Mouse (Mus musculus) spleen, adult 2 months (tissue): Measurements from ENCODE around the gene Sh3bp5. TPM values are rescaled to one million over a fixed set of nuclear protein-coding genes. Genes with fewer than 3 reads are reported as not detected.

Experiments used
- DNase-seq, 2 experiments: peaks; one replicate each; pipeline versions ENCODE4 v3.0.0 to v3.0.0-alpha.2; 2012 to 2021; ENCODE audit warnings: low spot score in 2 of 2, low read depth in 1 of 2
- H3K27ac ChIP-seq: fragments of 200-500 bp; 2 replicates; pipeline ENCODE4 v1.5.1; 2012; ENCODE audit warnings: low read length, inconsistent platforms; ENCODE audit not compliant: insufficient read depth
- H3K27me3 ChIP-seq: fragments of 200-500 bp; 2 replicates; pipeline ENCODE4 v1.6.1; 2012; ENCODE audit warnings: mild to moderate bottlenecking, moderate library complexity, low read length, inconsistent platforms; ENCODE audit not compliant: control insufficient read depth, insufficient read depth
- H3K36me3 ChIP-seq: fragments of 200-500 bp; 2 replicates; pipeline ENCODE4 v1.6.1; 2012; ENCODE audit warnings: mild to moderate bottlenecking, low read length, inconsistent platforms; ENCODE audit not compliant: control insufficient read depth, insufficient read depth
- H3K4me1 ChIP-seq: fragments of 200-500 bp; 2 replicates; pipeline ENCODE4 v1.6.1; 2011; ENCODE audit warnings: inconsistent platforms; ENCODE audit not compliant: control insufficient read depth, insufficient read depth, insufficient read length
- H3K4me3 ChIP-seq: fragments of 200-500 bp; 2 replicates; pipeline ENCODE4 v1.5.1; 2011; ENCODE audit warnings: mild to moderate bottlenecking, inconsistent platforms; ENCODE audit not compliant: insufficient read depth, insufficient read length; ENCODE audit errors: extremely low read depth
- CTCF ChIP-seq: fragments of 200-500 bp; IDR thresholded peaks from 2 replicates; pipeline ENCODE4 v1.5.1; 2011; ENCODE audit warnings: mild to moderate bottlenecking, inconsistent platforms; ENCODE audit not compliant: insufficient read depth, insufficient read length, insufficient replicate concordance; ENCODE audit errors: extremely low read depth
- POLR2A ChIP-seq: fragments of 200-500 bp; IDR thresholded peaks from 2 replicates; pipeline ENCODE4 v1.6.1; 2011; ENCODE audit warnings: low read depth, low read length, inconsistent platforms
- whole genome bisulfite sequencing: fragments of 180-500 bp; shearing (Covaris S2); methylation state at CpG from one replicate; pipeline ENCODE4 v1.1.7; 2018; 5-methylcytosine and 5-hydroxymethylcytosine counted together
- polyA plus RNA-seq: library from polyadenylated mRNA; depleted of rRNA; stranded (reverse); fragments of >200 nt; gene quantifications from 2 replicates; pipeline ENCODE4 v1.2.3, GENCODE M21; 2012

Sh3bp5 gene
- polyA plus RNA-seq, 1 experiment, result 36.0 TPM

GRCm38 (mm10) chr14:31403556-31403955 lies 32.3 kb downstream of the Sh3bp5 start:
- TF ChIP-seq CTCF, result no peak
- no peak for DNase-seq
- H3K27me3 ChIP-seq, result no peaks in the 10 kb centered on the region
- H3K36me3 ChIP-seq, result peaks cover 23% of the 10 kb centered on the region
- no peak overlapping the region for H3K27ac ChIP-seq
- WGBS, result 90% methylated on average over 9 of the region's 9 CpGs
- H3K4me3 ChIP-seq, result no peak overlapping the region
- H3K4me1 ChIP-seq, result peaks cover 41% of the 10 kb centered on the region; the same call in 1 of the 2 replicates

GRCm38 (mm10) chr14:31402693-31403092 lies 33.2 kb downstream of the Sh3bp5 start:
- Histone ChIP-seq H3K4me1 (peaks cover 33% of the 10 kb centered on the region; the same call in 1 of the 2 replicates), H3K27me3 (no peaks in the 10 kb centered on the region), H3K4me3 (no peak overlapping the region), H3K36me3 (peaks cover 24% of the 10 kb centered on the region), H3K27ac (peak overlapping the region; percentile 75)
- 21% methylated on average over 5 of the region's 5 CpGs for WGBS
- no peak for DNase-seq
- TF ChIP-seq POLR2A, result no peak
- TF ChIP-seq CTCF, result no peak

- Histone ChIP-seq H3K4me3 (no peak overlapping the region), H3K27me3 (no peaks in the 10 kb centered on the region), H3K27ac (peak overlapping the region; percentile 75), H3K36me3 (peaks cover 24% of the 10 kb centered on the region), H3K4me1 (peaks cover 28% of the 10 kb centered on the region; the same call in 1 of the 2 replicates)
- DNase-seq, result no peak
- TF ChIP-seq CTCF (no peak), POLR2A (no peak)
- WGBS, result 66% methylated on average over 6 of the region's 6 CpGs
These were observed 33.9 kb downstream of the Sh3bp5 start for GRCm38 (mm10) chr14:31401918-31402427.

GRCm38 (mm10) chr14:31400896-31401295 lies 35.0 kb downstream of the Sh3bp5 start:
- H3K27ac ChIP-seq, result peak overlapping the region; percentile 75
- peaks cover 19% of the 10 kb centered on the region for H3K36me3 ChIP-seq
- peaks cover 28% of the 10 kb centered on the region; the same call in 1 of the 2 replicates for H3K4me1 ChIP-seq
- 80% methylated on average over 11 of the region's 11 CpGs for WGBS
- H3K27me3 ChIP-seq, result no peaks in the 10 kb centered on the region
- no peak for DNase-seq
- no peak overlapping the region for H3K4me3 ChIP-seq
- TF ChIP-seq CTCF (no peak), POLR2A (no peak)

- H3K27ac ChIP-seq, result peak overlapping the region; percentile 75
- peaks cover 28% of the 10 kb centered on the region; the same call in 1 of the 2 replicates for H3K4me1 ChIP-seq
- H3K27me3 ChIP-seq, result no peaks in the 10 kb centered on the region
- DNase-seq, result no peak
- peaks cover 20% of the 10 kb centered on the region for H3K36me3 ChIP-seq
- TF ChIP-seq CTCF, result no peak
- no peak for TF ChIP-seq POLR2A
- no peak overlapping the region for H3K4me3 ChIP-seq
- WGBS, result 85% methylated on average over 7 of the region's 7 CpGs
These were observed 35.6 kb downstream of the Sh3bp5 start for GRCm38 (mm10) chr14:31400246-31400645.

GRCm38 (mm10) chr14:31399271-31399670 lies 36.6 kb downstream of the Sh3bp5 start:
- TF ChIP-seq POLR2A (no peak), CTCF (no peak)
- H3K36me3 ChIP-seq, result peaks cover 17% of the 10 kb centered on the region
- WGBS, result 66% methylated on average over 3 of the region's 3 CpGs
- DNase-seq, result peak in 1 of 2 experiments; percentile 67
- H3K4me3 ChIP-seq, result no peak overlapping the region
- H3K27ac ChIP-seq, result peak overlapping the region; percentile 75
- peaks cover 28% of the 10 kb centered on the region; the same call in 1 of the 2 replicates for H3K4me1 ChIP-seq
- no peaks in the 10 kb centered on the region for H3K27me3 ChIP-seq

- Histone ChIP-seq H3K36me3 (peaks cover 17% of the 10 kb centered on the region), H3K27me3 (no peaks in the 10 kb centered on the region), H3K27ac (peak overlapping the region; percentile 63), H3K4me3 (no peak overlapping the region), H3K4me1 (peaks cover 28% of the 10 kb centered on the region; the same call in 1 of the 2 replicates)
- WGBS, result 82% methylated on average over 11 of the region's 11 CpGs
- no peak for DNase-seq
- TF ChIP-seq POLR2A (no peak), CTCF (no peak)
These were observed 37.1 kb downstream of the Sh3bp5 start for GRCm38 (mm10) chr14:31398819-31399218.
